Mouse (Mus musculus) gastrocnemius, postnatal 4 days (tissue): ENCODE results near the gene Vstm2l. TPM values are rescaled to one million over a fixed set of nuclear protein-coding genes. Genes with fewer than 3 reads are reported as not detected.

Experiments used
- DNase-seq, 2 experiments: peaks; one replicate each; pipeline ENCODE4 v3.0.0; 2021 to 2022; ENCODE audit warnings: low spot score in 2 of 2, mixed read lengths in 2 of 2
- total RNA-seq, 2 experiments: library from RNA; stranded (reverse); gene quantifications; 2 replicates each; pipeline ENCODE4 v1.2.3; 2021

Vstm2l gene
- total RNA-seq, 2 experiments from 2014 or later, result 0.18 TPM; not detected in 1

DNA sequence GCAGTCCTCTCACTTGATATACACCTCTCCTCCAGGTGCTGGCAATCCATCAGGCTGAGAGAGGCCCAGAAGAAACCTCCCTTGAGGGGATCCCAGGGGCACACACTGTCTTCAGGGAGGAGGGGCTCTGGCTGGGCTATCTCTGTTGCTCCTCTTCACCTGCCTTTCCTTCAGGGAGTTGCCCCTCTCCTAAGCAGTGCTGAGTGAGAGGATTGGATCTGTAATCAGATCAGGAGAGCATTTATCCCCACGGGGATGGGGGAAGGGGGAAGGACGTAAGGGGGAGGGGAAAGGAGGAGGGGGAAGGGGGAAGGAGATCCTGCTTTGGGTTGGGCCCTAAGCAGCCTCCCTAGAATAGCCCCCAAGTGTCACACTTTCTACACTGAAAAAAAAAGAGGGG is 13.4 kb downstream of the Vstm2l start:
- no peak for DNase-seq

GRCm38 (mm10) chr2:157932655-157933054 is 18.2 kb downstream of the Vstm2l start:
- no peak for DNase-seq

DNA sequence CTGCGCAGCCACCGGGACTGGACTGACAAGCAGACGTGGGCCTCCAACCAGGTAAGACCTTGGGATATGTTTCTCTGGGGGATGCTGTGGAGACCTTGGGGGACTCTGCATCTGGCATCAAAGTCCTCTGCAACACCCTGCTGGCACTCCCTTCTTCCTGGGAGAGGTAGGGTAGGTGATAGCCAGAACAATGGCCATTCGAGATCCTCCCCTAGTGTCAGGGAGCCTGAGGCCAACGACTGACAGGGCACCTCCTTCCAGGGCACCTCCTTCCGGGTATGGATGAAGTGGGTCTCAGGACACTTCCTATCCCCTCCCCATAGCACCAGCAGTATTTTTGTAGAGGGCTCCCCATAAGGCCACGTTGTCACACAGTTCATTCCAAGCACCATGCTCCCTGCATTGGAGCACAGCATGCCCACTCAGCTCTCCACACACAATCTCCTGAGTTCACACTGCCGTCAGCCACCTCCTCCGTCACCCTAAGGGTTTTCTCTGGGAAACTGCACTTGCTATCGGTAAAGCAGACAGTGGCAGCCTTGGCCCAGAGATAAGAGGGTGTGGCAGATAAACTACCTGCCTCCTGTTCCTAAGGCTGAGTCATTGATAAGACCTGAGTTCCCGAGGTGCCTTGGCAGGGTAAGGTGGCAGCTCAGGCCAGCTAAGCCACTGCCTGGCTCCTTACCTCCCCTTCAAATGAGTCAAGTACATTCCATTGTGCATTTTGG is 21.2 kb downstream of the Vstm2l start:
- DNase-seq, result no peak

DNA sequence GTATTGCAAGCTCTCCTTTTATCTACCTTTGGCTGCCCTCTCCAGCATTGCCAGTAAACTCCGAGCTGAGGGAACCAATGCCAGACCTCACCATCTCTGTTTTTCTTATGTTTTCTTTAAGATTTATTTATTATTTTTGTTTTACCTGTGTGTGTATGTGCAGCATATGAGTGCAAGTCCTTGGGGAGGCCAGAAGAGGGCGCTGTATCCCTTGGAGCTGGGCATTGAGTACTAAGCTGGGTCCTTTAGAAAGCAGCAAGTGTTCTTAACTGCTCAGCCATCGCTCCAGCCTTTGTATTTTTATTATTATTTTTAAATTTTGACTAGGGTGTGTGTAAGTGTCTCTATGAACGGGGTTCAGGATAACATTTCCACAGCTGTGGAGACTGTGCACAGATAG is 22.2 kb downstream of the Vstm2l start:
- DNase-seq, result no peak

DNA sequence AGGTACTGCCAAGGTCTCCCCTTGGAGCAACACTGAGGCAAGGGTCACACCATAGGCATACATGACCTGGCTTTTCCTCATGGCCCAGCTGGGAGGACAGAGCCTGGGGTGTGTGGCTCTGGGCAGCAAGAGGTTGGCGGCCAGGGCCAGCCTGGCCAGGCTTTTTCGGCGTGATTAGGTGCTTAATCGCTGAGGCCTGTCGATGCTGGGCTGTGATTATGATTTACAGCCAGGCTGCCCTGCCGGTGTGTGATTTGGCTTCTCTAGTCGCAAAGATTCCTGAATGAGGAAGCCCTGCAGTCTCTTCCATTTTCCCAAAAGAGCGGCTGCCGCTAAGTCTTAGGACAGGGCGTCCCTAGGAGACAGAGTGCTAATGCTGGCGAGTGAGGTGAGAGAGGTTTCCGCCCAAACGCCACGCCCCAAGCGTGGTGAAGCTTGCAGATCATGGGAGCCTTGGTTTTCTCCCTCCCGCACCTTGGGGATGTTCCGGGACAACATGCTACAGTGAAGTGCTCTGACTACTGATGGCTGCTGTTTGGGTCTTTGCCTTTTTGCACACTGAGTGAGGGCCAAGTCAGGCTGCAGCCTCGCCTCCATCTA is 26.2 kb downstream of the Vstm2l start:
- no peak for DNase-seq

DNA sequence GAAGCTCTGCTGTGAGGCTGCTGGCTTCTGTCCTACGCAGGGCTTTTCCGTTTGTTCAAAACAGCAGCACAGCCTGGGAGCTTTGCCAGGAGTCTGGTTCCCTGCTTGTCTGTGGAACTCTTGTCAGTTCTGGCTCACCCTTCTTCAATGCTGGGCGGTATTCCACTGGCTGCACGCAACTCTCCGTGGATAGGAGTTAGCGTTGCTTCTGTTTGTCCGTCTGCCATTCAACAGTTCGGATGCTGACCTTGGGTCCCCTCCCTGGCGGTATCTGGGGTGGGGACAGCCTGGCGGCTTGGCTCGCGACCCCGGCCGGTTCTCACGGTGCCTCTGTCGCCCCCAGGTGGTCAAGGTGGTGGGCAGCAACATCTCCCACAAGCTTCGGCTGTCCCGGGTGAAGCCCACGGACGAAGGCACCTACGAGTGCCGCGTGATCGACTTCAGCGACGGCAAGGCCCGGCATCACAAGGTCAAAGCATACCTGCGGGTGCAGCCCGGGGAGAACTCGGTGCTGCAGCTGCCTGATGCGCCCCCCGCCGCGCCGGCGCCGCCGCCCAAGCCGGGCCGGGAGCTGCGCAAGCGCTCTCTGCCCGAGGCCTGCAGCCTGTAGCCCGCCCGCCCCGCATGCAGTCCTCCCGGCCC is 29.2 kb downstream of the Vstm2l start:
- peak; percentile 36 to 77 for DNase-seq

DNA sequence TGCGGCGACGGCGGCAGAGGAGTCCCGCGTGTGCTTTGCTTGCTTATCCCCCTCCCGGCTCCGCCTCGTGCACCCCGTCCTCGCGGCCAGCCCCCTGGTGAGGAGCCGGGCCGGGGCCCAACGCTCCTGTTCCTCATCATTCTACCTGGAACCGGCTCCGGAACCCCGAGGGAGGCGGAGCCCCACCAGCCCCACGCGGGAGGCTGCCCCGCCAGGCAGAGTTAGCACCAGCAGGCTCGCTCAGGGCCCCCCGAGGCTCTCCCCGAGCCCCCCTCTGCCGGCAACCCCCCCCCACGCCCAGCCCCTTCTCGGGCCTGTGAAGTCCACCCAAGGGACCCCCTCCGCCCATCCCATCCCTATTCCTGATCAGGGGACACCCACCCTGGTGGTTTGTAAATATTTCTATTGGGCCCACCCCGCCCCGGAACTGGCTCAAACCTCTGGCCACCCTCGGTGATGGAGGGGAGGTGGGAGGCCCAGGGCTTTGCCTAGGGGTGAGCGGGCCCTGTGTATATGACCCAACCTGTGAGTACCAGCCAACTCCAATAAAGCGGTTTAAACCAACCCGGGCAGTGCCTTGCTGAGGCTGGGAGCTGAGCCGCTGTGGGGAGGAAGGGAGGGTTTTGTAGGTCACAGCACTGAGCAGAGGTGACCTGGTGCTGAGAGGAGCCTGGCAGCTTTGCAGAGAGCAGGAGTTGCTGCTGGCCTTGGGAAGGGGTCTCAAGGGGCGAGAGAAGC is 29.9 kb downstream of the Vstm2l start:
- DNase-seq, result no peak

GRCm38 (mm10) chr2:157953978-157954377 is 39.5 kb downstream of the Vstm2l start:
- no peak for DNase-seq

DNA sequence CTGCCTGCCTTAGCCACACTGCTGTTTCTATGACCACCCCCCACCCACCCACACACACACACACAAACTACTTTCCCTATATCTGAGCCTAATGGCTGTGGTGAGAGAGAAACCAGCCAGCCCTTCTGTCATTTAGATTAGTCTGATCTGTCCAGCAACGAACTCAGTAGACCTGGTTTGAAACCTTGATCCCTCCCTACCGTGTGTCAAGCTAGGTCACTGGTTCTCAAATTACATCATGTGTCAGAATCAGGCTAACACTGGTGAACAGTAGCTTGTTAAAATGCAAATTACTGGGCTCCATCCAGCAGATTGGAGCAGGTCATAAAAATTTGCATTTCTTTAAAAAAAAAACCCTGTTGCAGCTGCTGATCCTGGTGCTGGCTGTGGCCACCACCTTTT is 43.3 kb downstream of the Vstm2l start:
- no peak for DNase-seq

GRCm38 (mm10) chr2:157967856-157968255 is 53.4 kb downstream of the Vstm2l start:
- no peak for DNase-seq

DNA sequence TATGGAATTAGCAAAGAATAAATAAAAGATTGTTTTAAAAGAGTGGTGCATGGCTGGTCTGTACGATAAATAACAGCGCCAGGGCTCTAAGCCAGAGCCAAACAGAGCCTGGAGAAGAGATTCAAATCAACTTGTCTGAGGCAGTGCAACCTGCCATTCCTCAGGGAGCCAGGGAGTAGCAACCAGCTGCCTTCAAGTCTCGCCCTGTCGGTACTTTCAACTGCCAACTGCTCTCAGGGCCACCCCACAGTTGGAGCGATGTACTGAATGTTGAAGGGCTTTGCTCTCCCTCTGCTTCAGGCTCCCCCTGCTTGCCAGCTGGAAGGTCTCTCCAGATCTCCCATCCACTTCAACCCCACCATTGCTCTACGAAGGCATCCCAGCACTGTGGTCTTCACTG is 55.7 kb downstream of the Vstm2l start:
- DNase-seq, result no peak

DNA sequence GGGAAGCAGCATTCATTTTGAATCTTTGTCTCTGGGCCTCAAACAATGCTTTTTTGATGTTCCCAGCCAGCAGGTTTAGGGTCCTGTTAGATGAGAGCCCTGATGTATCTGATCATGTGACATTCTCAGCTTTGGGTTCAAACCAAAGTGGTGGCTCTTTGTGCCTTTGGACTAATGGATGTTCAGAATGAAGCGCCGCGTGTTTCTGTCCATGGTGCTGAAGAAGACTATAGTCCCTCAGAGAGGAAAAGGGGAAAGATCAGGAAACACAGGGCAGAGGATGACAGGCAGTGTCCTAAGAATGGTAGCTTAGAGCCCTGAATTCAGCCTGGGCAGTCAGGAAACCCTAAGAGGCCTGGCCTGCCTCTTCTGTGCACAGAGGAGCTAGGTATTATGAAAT is 56.2 kb downstream of the Vstm2l start:
- peak; percentile 28 to 58 for DNase-seq

- no peak for DNase-seq
Observed at GRCm38 (mm10) chr2:157974604-157975501, 60.4 kb downstream of the Vstm2l start.

DNA sequence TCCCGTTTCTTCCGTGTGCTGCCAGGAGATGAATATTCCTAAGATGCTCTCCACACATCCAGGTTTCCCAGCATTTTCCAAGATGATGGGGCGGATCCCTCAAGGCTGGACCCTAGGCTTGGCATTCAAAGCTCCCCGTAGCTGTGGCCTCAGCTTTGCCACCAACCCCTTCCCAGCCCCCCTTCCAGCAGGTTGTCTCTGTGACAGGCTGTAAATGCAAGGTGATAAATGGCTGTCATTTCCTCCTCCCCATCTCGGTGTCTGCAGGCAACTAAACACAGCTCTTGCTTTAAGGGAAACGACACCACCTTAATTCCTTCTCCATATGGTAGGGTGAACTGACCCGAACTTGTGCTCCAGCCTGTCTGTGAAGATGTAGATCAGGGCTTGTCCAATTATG is 61.1 kb downstream of the Vstm2l start:
- DNase-seq, result no peak

GRCm38 (mm10) chr2:157979241-157979640 is 64.8 kb downstream of the Vstm2l start:
- DNase-seq, result no peak

- no peak for DNase-seq
Observed at GRCm38 (mm10) chr2:157982727-157983126, 68.3 kb downstream of the Vstm2l start.

DNA sequence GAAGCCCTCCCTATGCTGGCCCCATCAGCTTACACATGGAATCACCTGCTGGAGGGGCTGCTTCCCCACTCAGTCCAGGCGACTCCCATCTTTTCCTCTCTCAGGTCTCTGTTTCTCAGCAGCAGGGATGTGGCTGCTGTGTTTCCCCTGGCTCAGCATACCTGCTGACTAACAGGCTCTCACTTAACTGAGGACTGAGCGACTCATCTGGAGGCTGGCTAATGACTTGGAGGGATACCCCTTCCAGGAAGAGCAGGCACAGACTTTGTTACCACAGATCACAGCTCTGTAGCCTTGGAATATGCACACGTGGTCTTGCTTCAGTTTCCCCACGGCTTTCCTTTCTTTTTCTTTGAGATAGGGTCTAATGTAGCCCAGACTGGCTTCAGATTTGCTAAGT is 68.8 kb downstream of the Vstm2l start:
- no peak for DNase-seq

- no peak for DNase-seq
Observed at GRCm38 (mm10) chr2:157985611-157986010, 71.2 kb downstream of the Vstm2l start.

DNA sequence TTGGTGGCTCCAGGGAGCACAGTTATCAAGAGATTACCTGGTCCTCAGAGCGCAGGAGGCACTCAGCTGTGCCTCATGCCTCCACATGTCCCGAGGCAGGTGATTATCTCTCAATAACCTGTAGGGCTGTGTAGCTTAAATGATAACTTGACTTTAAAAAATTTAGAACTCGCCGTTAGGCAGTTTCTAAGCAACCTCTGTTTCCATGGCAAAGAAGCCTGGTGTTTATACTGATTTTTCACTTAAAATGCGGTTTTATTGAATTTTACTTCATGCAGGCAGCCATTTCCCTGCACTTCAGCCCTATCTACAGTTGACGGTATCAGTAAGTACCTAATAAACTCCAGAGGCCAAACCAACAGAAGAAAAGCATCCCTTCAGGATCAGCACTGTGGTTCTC is 71.8 kb downstream of the Vstm2l start:
- DNase-seq, result no peak

DNA sequence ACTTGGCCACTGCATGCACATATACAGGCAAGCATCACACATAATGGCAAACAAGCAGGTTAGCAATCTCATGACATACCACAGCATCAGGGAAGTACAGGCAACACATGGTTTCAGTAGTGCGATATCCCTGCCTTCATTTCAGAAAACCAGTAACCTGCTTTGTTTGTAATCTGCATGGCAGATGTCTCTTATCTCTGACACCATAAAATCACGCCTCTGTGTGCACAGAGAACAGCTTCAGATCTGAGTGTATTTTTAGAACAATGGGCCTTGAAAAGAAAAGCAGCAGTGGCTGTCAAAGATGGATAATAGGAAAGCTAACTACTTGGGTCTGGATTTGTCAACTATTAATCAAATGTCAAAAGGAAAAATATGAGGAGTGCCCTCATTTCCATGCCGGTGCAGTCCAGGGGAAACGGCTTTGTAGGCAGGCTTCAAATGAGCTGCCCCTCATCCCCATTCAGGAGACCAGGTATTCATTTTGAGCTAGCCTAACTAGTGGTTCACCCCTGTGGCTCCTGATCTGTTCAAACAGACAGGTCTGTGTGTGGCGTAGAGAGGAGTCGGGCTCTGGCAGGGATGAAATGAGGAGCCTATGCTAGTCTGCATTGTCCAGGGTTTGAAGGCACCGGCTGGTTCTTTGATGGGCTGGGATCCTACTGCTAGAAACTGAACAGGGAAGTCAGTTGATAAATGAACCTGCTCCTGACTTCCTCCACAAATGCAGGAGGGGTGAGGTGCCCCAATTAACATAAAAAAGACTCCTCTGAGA is 74.2 kb downstream of the Vstm2l start:
- no peak for DNase-seq
